Mouse (Mus musculus) midbrain, postnatal 0 days (tissue): ENCODE results near the gene Slc29a2. TPM values are rescaled to one million over a fixed set of nuclear protein-coding genes. Genes with fewer than 3 reads are reported as not detected.

Experiments used
- ATAC-seq: fragments of 200-750 bp; cut with Nextera tagmentation; 2 replicates; pipeline ENCODE4 v1.8.0; 2017; ENCODE audit warnings: moderate number of reproducible peaks, mild to moderate bottlenecking, moderate TSS enrichment, moderate library complexity; ENCODE audit not compliant: low FRiP score
- DNase-seq: peaks from one replicate; pipeline ENCODE4 v3.0.0-alpha.2; 2015; ENCODE audit warnings: low spot score
- H3K27ac ChIP-seq: fragments of 300-500 bp; sonication (generic); 2 replicates; pipeline ENCODE4 v1.5.1; 2014; ENCODE audit warnings: low read depth, mild to moderate bottlenecking, low read length, mixed read lengths
- H3K27me3 ChIP-seq: fragments of 300-500 bp; sonication (generic); 2 replicates; pipeline ENCODE4 v1.6.1; 2014; ENCODE audit warnings: low read length, control low read depth, mixed read lengths; ENCODE audit not compliant: insufficient read depth
- H3K36me3 ChIP-seq: fragments of 300-500 bp; sonication (generic); 2 replicates; pipeline ENCODE4 v1.6.1; 2014; ENCODE audit warnings: low read length, control low read depth, mixed read lengths; ENCODE audit not compliant: insufficient read depth
- H3K4me1 ChIP-seq: fragments of 300-500 bp; sonication (generic); 2 replicates; pipeline ENCODE4 v1.6.1; 2014; ENCODE audit warnings: mild to moderate bottlenecking, control low read depth, antibody characterized with exemption, low read length, mixed read lengths; ENCODE audit not compliant: insufficient read depth
- H3K4me2 ChIP-seq: fragments of 300-500 bp; sonication (generic); 2 replicates; pipeline ENCODE4 v1.6.1; 2014; ENCODE audit warnings: low read depth, mild to moderate bottlenecking, low read length, mixed read lengths; ENCODE audit not compliant: poor library complexity, severe bottlenecking
- H3K4me3 ChIP-seq: fragments of 300-500 bp; sonication (generic); 2 replicates; pipeline ENCODE4 v1.5.1; 2014; ENCODE audit warnings: low read depth, mild to moderate bottlenecking, low read length, moderate library complexity
- H3K9ac ChIP-seq: fragments of 300-500 bp; sonication (generic); replicated peaks from 2 replicates; pipeline ENCODE4 v1.6.1; 2014; ENCODE audit warnings: mild to moderate bottlenecking, low read length, moderate library complexity, mixed read lengths; ENCODE audit not compliant: poor library complexity, severe bottlenecking
- H3K9me3 ChIP-seq: fragments of 300-500 bp; sonication (generic); 2 replicates; pipeline ENCODE4 v1.6.1; 2016; ENCODE audit warnings: low read length, control low read depth
- CTCF ChIP-seq: IDR thresholded peaks from 2 replicates; pipeline ENCODE4 v1.5.1; 2016; ENCODE audit warnings: antibody characterized with exemption, mild to moderate bottlenecking
- WGBS: fragments of 180-500 bp; shearing (Covaris S2); extraction: QIAGEN DNeasy Blood & Tissue Kit; methylation state at CpG from one replicate; pipeline ENCODE4 v1.1.7; 2014; 5-methylcytosine and 5-hydroxymethylcytosine counted together
- polyA plus RNA-seq: library from polyadenylated mRNA; unstranded; fragments of >200 nt; fragmentation: Nextera tagmentation; extraction: Ambion mirVana; gene quantifications from 2 replicates; pipeline ENCODE4 v1.2.1, GENCODE M21; 2015
- total RNA-seq: library from RNA; depleted of rRNA; stranded (reverse); fragments of >200 nt; gene quantifications from 2 replicates; pipeline ENCODE4 v1.2.3, GENCODE M21; 2014

Gene Slc29a2
- total and polyA plus RNA-seq, 2 experiments from 2014 or later = 19.1 to 30.2 TPM

DNA sequence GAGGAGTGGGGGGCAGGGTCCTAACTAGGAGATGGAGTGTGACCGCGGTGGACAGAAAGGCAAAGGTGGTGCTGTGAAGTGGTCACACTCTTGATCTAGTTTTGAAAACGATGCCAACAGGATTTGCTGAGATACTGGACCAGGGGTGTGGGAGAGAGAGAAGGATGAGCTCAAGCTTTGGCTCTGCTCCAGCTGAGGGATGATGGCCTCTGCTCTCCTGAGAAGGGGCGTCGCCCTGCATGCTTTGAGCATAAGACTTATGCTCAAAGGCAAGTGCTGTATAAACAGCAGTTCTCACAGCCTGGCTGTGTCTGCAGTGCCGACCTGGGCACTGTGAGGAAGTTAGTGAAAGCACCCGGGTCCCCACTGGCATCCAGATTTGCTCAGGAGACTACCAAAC, 41.4 kb downstream of the Slc29a2 start:
- no peak overlapping the region for H3K27ac ChIP-seq
- H3K4me3 ChIP-seq = no peak overlapping the region
- peaks cover 25% of the 10 kb centered on the region for H3K27me3 ChIP-seq
- peaks cover 3% of the 10 kb centered on the region; the same call in 1 of the 2 replicates for H3K4me1 ChIP-seq
- 64% methylated on average over 7 of the region's 7 CpGs for WGBS
- H3K4me2 ChIP-seq = no peak overlapping the region
- ATAC-seq (no peak), DNase-seq (no peak)
- H3K36me3 ChIP-seq = no peaks in the 10 kb centered on the region
- no peak for TF ChIP-seq CTCF
- no peak overlapping the region for H3K9ac ChIP-seq
- no peaks in the 10 kb centered on the region for H3K9me3 ChIP-seq

GRCm38 (mm10) chr19:5067040-5067799, 43.6 kb downstream of the Slc29a2 start:
- no peak overlapping the region for H3K9ac ChIP-seq
- H3K27ac ChIP-seq = no peak overlapping the region
- TF ChIP-seq CTCF = no peak
- H3K27me3 ChIP-seq = peaks cover 25% of the 10 kb centered on the region
- ATAC-seq (no peak), DNase-seq (no peak)
- H3K4me3 ChIP-seq = peak overlapping the region; percentile 38; the same call in 1 of the 2 replicates
- peak overlapping the region; percentile 74 for H3K4me2 ChIP-seq
- no peaks in the 10 kb centered on the region for H3K9me3 ChIP-seq
- H3K4me1 ChIP-seq = peaks cover 11% of the 10 kb centered on the region
- H3K36me3 ChIP-seq = no peaks in the 10 kb centered on the region
- 14% methylated on average over 15 of the region's 15 CpGs for WGBS

DNA sequence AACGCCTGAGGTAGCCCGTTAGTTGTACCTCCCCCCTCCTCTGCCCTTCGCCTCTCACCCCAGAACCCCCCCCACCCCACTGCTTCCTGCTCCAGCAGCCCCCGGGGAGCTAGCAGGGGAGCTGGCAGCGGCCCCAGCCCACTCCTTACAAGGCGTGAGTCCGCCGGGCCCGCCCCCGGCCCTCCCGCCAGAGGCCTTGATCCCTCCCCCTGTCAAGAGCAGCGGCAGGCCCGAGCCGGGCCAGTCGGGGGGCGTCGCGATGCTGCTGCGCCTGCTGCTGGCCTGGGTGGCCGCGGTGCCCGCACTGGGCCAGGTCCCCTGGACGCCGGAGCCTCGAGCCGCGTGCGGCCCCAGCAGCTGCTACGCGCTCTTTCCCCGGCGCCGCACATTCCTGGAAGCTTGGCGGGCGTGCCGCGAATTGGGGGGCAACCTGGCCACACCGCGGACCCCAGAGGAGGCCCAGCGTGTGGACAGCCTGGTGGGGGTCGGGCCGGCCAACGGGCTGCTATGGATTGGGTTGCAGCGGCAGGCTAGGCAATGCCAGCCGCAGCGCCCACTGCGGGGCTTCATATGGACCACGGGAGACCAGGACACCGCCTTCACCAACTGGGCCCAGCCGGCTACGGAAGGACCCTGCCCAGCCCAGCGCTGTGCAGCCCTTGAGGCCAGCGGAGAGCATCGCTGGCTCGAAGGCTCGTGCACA, 44.4 kb downstream of the Slc29a2 start, which contains the start of gene Cd248:
Gene Cd248 (plus strand): TSS at position 212 of the 703 bp plus-strand sequence.
- Histone ChIP-seq H3K27me3 (peaks cover 25% of the 10 kb centered on the region), H3K4me3 (peak within 1 kb of the TSS; percentile 38), H3K27ac (no peak within 1 kb of the TSS), H3K36me3 (no peaks in the 10 kb centered on the region), H3K9ac (peak within 1 kb of the TSS; percentile 54), H3K9me3 (no peaks in the 10 kb centered on the region), H3K4me2 (peak within 1 kb of the TSS; percentile 74), H3K4me1 (peaks cover 11% of the 10 kb centered on the region)
- TF ChIP-seq CTCF = no peak
- WGBS = under 1% methylated on average over 51 of the region's 56 CpGs
- no peak for ATAC-seq
- DNase-seq = peak; percentile 60

DNA sequence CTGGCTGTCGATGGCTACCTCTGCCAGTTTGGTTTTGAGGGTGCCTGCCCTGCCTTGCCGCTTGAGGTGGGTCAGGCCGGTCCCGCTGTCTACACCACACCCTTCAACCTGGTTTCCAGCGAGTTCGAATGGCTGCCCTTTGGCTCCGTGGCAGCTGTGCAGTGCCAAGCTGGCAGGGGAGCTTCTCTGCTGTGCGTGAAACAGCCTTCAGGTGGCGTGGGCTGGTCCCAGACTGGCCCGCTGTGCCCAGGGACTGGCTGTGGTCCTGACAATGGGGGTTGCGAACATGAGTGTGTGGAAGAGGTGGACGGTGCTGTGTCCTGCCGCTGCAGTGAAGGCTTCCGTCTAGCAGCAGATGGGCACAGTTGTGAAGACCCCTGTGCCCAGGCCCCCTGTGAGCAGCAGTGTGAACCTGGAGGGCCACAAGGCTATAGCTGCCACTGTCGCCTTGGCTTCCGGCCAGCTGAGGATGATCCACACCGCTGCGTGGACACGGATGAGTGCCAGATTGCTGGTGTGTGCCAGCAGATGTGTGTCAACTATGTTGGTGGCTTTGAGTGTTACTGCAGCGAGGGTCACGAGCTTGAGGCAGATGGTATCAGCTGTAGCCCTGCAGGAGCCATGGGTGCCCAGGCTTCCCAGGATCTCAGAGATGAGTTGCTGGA, 45.0 kb downstream of the Slc29a2 start:
- Histone ChIP-seq H3K4me2 (peak overlapping the region; percentile 74), H3K9me3 (no peaks in the 10 kb centered on the region), H3K4me3 (peak overlapping the region; percentile 38), H3K36me3 (no peaks in the 10 kb centered on the region), H3K27ac (no peak overlapping the region), H3K27me3 (peaks cover 25% of the 10 kb centered on the region), H3K9ac (peak overlapping the region; percentile 54; the same call in 1 of the 2 replicates), H3K4me1 (peaks cover 11% of the 10 kb centered on the region)
- DNase-seq (no peak), ATAC-seq (peak; percentile 9; the same call in 1 of the 2 replicates)
- 32% methylated on average over 21 of the region's 21 CpGs for WGBS
- TF ChIP-seq CTCF = no peak

- H3K27ac ChIP-seq = no peak overlapping the region
- H3K9me3 ChIP-seq = no peaks in the 10 kb centered on the region
- no peaks in the 10 kb centered on the region for H3K36me3 ChIP-seq
- ATAC-seq = no peak
- H3K4me1 ChIP-seq = peaks cover 11% of the 10 kb centered on the region
- peaks cover 29% of the 10 kb centered on the region for H3K27me3 ChIP-seq
- H3K4me2 ChIP-seq = peak overlapping the region; percentile 1
- no peak for DNase-seq
- WGBS = 91% methylated on average over 5 of the region's 5 CpGs
- H3K4me3 ChIP-seq = no peak overlapping the region
- TF ChIP-seq CTCF = no peak
- no peak overlapping the region for H3K9ac ChIP-seq
Measured at GRCm38 (mm10) chr19:5069486-5069885, 45.8 kb downstream of the Slc29a2 start.
